Comparison of ENCODE assay signal across 8 mouse cellular contexts in the genomic region with DNA sequence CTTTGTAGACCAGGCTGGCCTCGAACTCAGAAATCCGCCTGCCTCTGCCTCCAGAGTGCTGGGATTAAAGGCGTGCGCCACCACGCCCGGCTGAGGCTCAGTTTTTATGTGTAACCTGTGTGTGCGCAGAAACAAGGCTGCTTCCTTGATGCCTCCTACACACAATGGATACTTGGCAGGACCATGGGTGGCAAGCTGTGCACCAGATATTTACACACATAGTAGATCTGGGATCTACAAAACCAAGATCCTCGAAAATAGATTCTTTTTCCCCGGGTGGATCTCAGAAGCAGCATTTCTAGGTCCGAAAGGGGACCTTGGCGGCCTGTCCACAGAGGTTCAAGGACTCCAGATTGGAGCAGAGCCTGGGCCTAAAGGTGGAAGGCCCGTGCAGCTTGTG. TPM values are rescaled to one million over a fixed set of nuclear protein-coding genes. Genes with fewer than 3 reads are reported as not detected.
DNase-seq lines count a peak whose midpoint lies in the region; ATAC-seq and TF ChIP-seq lines count a peak whose summit lies in the region.

No protein-coding gene starts in this region.

- H3K27me3 ChIP-seq in hindbrain, postnatal 0 days (ENCODE audit: insufficient read depth, low read length) = no peaks in the 10 kb centered on the region
- peaks cover 13% of the 10 kb centered on the region for H3K27me3 ChIP-seq in neural tube, embryonic 13.5 days

- no peaks in the 10 kb centered on the region for H3K36me3 ChIP-seq in hindbrain, postnatal 0 days (ENCODE audit: insufficient read depth, low read length)
- no peaks in the 10 kb centered on the region for H3K36me3 ChIP-seq in neural tube, embryonic 13.5 days

- no peak for TF ChIP-seq POLR2A in cortical plate, adult 2 months (IDR thresholded peaks at IDR 0.05; ENCODE audit: extremely low read depth, insufficient read depth, low read length)

- peak; percentile 70 for DNase-seq in layer of hippocampus, adult 9-11 months
- DNase-seq in layer of hippocampus, adult 9-10 months (ENCODE audit: low spot score) = no peak
- no peak for DNase-seq in hindbrain, postnatal 0 days (ENCODE audit: low spot score)
- no peak for DNase-seq in left cerebral cortex, postnatal 36 days (ENCODE audit: low spot score in 2 of 2)
- no peak for DNase-seq in cerebellum, adult 9-10 months
- DNase-seq in adrenal gland, postnatal 14 days = no peak

- 43% methylated on average over 11 of the region's 12 CpGs for WGBS in hindbrain, postnatal 0 days
- WGBS in neural tube, embryonic 13.5 days = 57% methylated on average over 12 of the region's 12 CpGs

- peak overlapping the region; percentile 28; the same call in 1 of the 2 replicates for H3K9ac ChIP-seq in hindbrain, postnatal 0 days (replicated peaks; ENCODE audit: low read length)
- peak overlapping the region; percentile 62 for H3K9ac ChIP-seq in neural tube, embryonic 13.5 days

- intact Hi-C loops in left cerebral cortex, postnatal 36 days (cut with DNase I) = loop anchor here (2.0 kb wide), 1 partner anchor 37 kb away; the partner anchor contains the start of gene Tubb4b

- TF ChIP-seq CTCF in cortical plate, adult 2 months (IDR thresholded peaks at IDR 0.05; ENCODE audit: extremely low read depth, insufficient read depth, low read length) = no peak
- TF ChIP-seq CTCF in hindbrain, postnatal 0 days (IDR thresholded peaks at IDR 0.05; ENCODE audit: low read depth) = no peak

- peak overlapping the region; percentile 27 for H3K4me3 ChIP-seq in cortical plate, adult 2 months (ENCODE audit: insufficient read depth, low read length)
- peak overlapping the region; percentile 60 for H3K4me3 ChIP-seq in hindbrain, postnatal 0 days (ENCODE audit: low read length)
- H3K4me3 ChIP-seq in neural tube, embryonic 13.5 days = peak overlapping the region; percentile 81

- no peak for ATAC-seq in hindbrain, postnatal 0 days
- peak; percentile 2; the same call in 1 of the 2 replicates for ATAC-seq in neural tube, embryonic 13.5 days (ENCODE audit: low read depth)

- peaks cover 7% of the 10 kb centered on the region for H3K4me1 ChIP-seq in cortical plate, adult 2 months (ENCODE audit: control insufficient read depth, insufficient read depth, low read length)
- peaks cover 33% of the 10 kb centered on the region for H3K4me1 ChIP-seq in hindbrain, postnatal 0 days (ENCODE audit: insufficient read depth, low read length)
- H3K4me1 ChIP-seq in neural tube, embryonic 13.5 days (replicated peaks) = peaks cover 47% of the 10 kb centered on the region

- no peaks in the 10 kb centered on the region for H3K9me3 ChIP-seq in hindbrain, postnatal 0 days (ENCODE audit: low read length)
- no peaks in the 10 kb centered on the region for H3K9me3 ChIP-seq in neural tube, embryonic 13.5 days

- H3K4me2 ChIP-seq in hindbrain, postnatal 0 days (ENCODE audit: low read depth, low read length) = peak overlapping the region; percentile 76
- H3K4me2 ChIP-seq in neural tube, embryonic 13.5 days = peak overlapping the region; percentile 94

- peak overlapping the region; percentile 26; the same call in 1 of the 2 replicates for H3K27ac ChIP-seq in cortical plate, adult 2 months (ENCODE audit: insufficient read depth, low read length)
- H3K27ac ChIP-seq in hindbrain, postnatal 0 days = peak overlapping the region; percentile 79
- peak overlapping the region; percentile 68 for H3K27ac ChIP-seq in neural tube, embryonic 13.5 days (replicated peaks)

RNA-seq across cellular contexts. Expression of gene Tprn, which starts 0.5 kb away (rescaled TPM):
- polyA plus RNA-seq in cortical plate, adult 2 months (2012; rRNA removed) = 14.0 and 22.0 TPM in 2 replicates
- total RNA-seq in hindbrain, postnatal 0 days (2014; rRNA removed) = 39.1 and 45.6 TPM in 2 replicates
- polyA plus RNA-seq in hindbrain, postnatal 0 days (2015; fragmentation: Nextera tagmentation; extraction: Ambion mirVana) = 30.0 and 31.1 TPM in 2 replicates
- polyA plus RNA-seq in neural tube, embryonic 13.5 days (2015; fragmentation: Nextera tagmentation; extraction: Ambion mirVana) = 13.3 and 14.6 TPM in 2 replicates
- 10 to 100 TPM; 18.5 to 24.7 TPM for total RNA-seq in left cerebral cortex, postnatal 36 days (2021)
- 10.9 and 13.4 TPM in 2 replicates for total RNA-seq in adrenal gland, postnatal 14 days (2021)

RNA-seq across cellular contexts. Expression of gene Tmem203, which starts 6.6 kb away (rescaled TPM):
- 33.8 and 36.0 TPM in 2 replicates for polyA plus RNA-seq in cortical plate, adult 2 months (2012; rRNA removed)
- total RNA-seq in hindbrain, postnatal 0 days (2014; rRNA removed) = 56.2 and 57.9 TPM in 2 replicates
- 26.7 and 29.7 TPM in 2 replicates for polyA plus RNA-seq in hindbrain, postnatal 0 days (2015; fragmentation: Nextera tagmentation; extraction: Ambion mirVana)
- polyA plus RNA-seq in neural tube, embryonic 13.5 days (2015; fragmentation: Nextera tagmentation; extraction: Ambion mirVana) = 18.8 and 21.5 TPM in 2 replicates
- total RNA-seq in left cerebral cortex, postnatal 36 days (2021) = 10 to 100 TPM; 32.8 to 44.3 TPM
- total RNA-seq in adrenal gland, postnatal 14 days (2021) = 25.6 and 31.0 TPM in 2 replicates

RNA-seq across cellular contexts. Expression of gene Ssna1, which starts 10.4 kb away (rescaled TPM):
- 87.9 and 93.2 TPM in 2 replicates for polyA plus RNA-seq in cortical plate, adult 2 months (2012; rRNA removed)
- 84.5 and 120 TPM in 2 replicates for total RNA-seq in hindbrain, postnatal 0 days (2014; rRNA removed)
- polyA plus RNA-seq in hindbrain, postnatal 0 days (2015; fragmentation: Nextera tagmentation; extraction: Ambion mirVana) = 159 and 165 TPM in 2 replicates
- 187 and 206 TPM in 2 replicates for polyA plus RNA-seq in neural tube, embryonic 13.5 days (2015; fragmentation: Nextera tagmentation; extraction: Ambion mirVana)
- total RNA-seq in left cerebral cortex, postnatal 36 days (2021) = 10 to 100 TPM; 60.1 to 68.3 TPM
- 45.8 and 49.8 TPM in 2 replicates for total RNA-seq in adrenal gland, postnatal 14 days (2021)

RNA-seq across cellular contexts. Expression of gene Anapc2, which starts 10.4 kb away (rescaled TPM):
- polyA plus RNA-seq in cortical plate, adult 2 months (2012; rRNA removed) = 75.7 and 76.5 TPM in 2 replicates
- total RNA-seq in hindbrain, postnatal 0 days (2014; rRNA removed) = 26.1 and 46.7 TPM in 2 replicates
- 101 and 105 TPM in 2 replicates for polyA plus RNA-seq in hindbrain, postnatal 0 days (2015; fragmentation: Nextera tagmentation; extraction: Ambion mirVana)
- 128 and 131 TPM in 2 replicates for polyA plus RNA-seq in neural tube, embryonic 13.5 days (2015; fragmentation: Nextera tagmentation; extraction: Ambion mirVana)
- total RNA-seq in left cerebral cortex, postnatal 36 days (2021) = 10 to 100 TPM; 78.9 to 82.8 TPM
- total RNA-seq in adrenal gland, postnatal 14 days (2021) = 63.9 and 66.1 TPM in 2 replicates

RNA-seq across cellular contexts. Expression of gene AL732309.1, which starts 15.2 kb away (rescaled TPM):
- 14.0 and 15.5 TPM in 2 replicates for polyA plus RNA-seq in cortical plate, adult 2 months (2012; rRNA removed)
- total RNA-seq in hindbrain, postnatal 0 days (2014; rRNA removed) = 8.7 and 9.7 TPM in 2 replicates
- 2.3 and 2.6 TPM in 2 replicates for polyA plus RNA-seq in hindbrain, postnatal 0 days (2015; fragmentation: Nextera tagmentation; extraction: Ambion mirVana)
- polyA plus RNA-seq in neural tube, embryonic 13.5 days (2015; fragmentation: Nextera tagmentation; extraction: Ambion mirVana) = 5.3 and 5.4 TPM in 2 replicates
- 1 to 10 TPM; 1.9 to 3.2 TPM for total RNA-seq in left cerebral cortex, postnatal 36 days (2021)
- 3.3 and 3.9 TPM in 2 replicates for total RNA-seq in adrenal gland, postnatal 14 days (2021)

Comparison
In these comparisons a context has a peak if more than half of its experiments do, and no peak if none do; other contexts are left out.
1. H3K27ac ChIP-seq: peak in every context shown above with its lines; median percentile 79 in hindbrain, postnatal 0 days; 68 in neural tube, embryonic 13.5 days; 26 in cortical plate, adult 2 months.
2. H3K4me3 ChIP-seq: peak in every context shown above with its lines; median percentile 81 in neural tube, embryonic 13.5 days; 60 in hindbrain, postnatal 0 days; 27 in cortical plate, adult 2 months.